In genomic region chr10:22034303-22034702, GRCm38 (mm10) we compare ENCODE assay signal across 10 mouse cellular contexts. TPM values are rescaled to one million over a fixed set of nuclear protein-coding genes. Genes with fewer than 3 reads are reported as not detected.
DNase-seq lines count a peak whose midpoint lies in the region; ATAC-seq lines count a peak whose summit lies in the region.
"Had no signal": no experiment of that assay in that cellular context is flagged by ENCODE, and none has a peak within 500 bp of the region (broad histone marks: within the 10 kb centered on the region; RNA-seq: fewer than 3 reads in every experiment).

No protein-coding gene starts in this region.

- H3K36me3 ChIP-seq in kidney, embryonic 14.5 days (ENCODE audit: control insufficient read depth, insufficient read depth, low read length), result no peaks in the 10 kb centered on the region
- H3K36me3 ChIP-seq: intestine, embryonic 15.5 days had no signal

- H3K9me3 ChIP-seq in kidney, embryonic 14.5 days (ENCODE audit: control insufficient read depth, low read length), result no peaks in the 10 kb centered on the region
- H3K9me3 ChIP-seq: forebrain, embryonic 13.5 days; intestine, embryonic 15.5 days had no signal

- H3K4me3 ChIP-seq in kidney, embryonic 14.5 days (ENCODE audit: low read length), result no peak overlapping the region
- H3K4me3 ChIP-seq: forebrain, embryonic 13.5 days; intestine, embryonic 15.5 days had no signal

- no peak for ATAC-seq in cerebellum, adult (ENCODE audit: insufficient number of reproducible peaks, low FRiP score, low TSS enrichment)
- ATAC-seq in kidney, embryonic 14.5 days (ENCODE audit: low FRiP score, low TSS enrichment), result no peak
- ATAC-seq: forebrain, embryonic 13.5 days; intestine, embryonic 15.5 days had no signal

- 9% methylated on average over 9 of the region's 9 CpGs for WGBS in kidney, embryonic 14.5 days

- DNase-seq in cerebellum, adult 8-10 months, result peak; percentile 11
- DNase-seq in kidney, adult 9 months, result peak; percentile 45
- DNase-seq in thymus, postnatal 4 days, result peak; percentile 40
- DNase-seq in thymus, adult 18-20 months, result no peak
- DNase-seq in frontal cortex, postnatal 25 days (ENCODE audit: low spot score in 2 of 2), result no peak
- no peak for DNase-seq in adrenal gland, postnatal 4 days (ENCODE audit: low spot score in 2 of 2)

- H3K27ac ChIP-seq in kidney, embryonic 14.5 days (ENCODE audit: low read depth, low read length), result no peak overlapping the region
- H3K27ac ChIP-seq: forebrain, embryonic 13.5 days; intestine, embryonic 15.5 days had no signal

- no peak overlapping the region for H3K4me2 ChIP-seq in kidney, embryonic 14.5 days (replicated peaks; ENCODE audit: low read depth, low read length)
- H3K4me2 ChIP-seq: forebrain, embryonic 13.5 days; intestine, embryonic 15.5 days had no signal

- H3K9ac ChIP-seq in kidney, embryonic 14.5 days (ENCODE audit: low read depth, low read length), result no peak overlapping the region
- H3K9ac ChIP-seq: forebrain, embryonic 13.5 days; intestine, embryonic 15.5 days had no signal

- H3K4me1 ChIP-seq in kidney, embryonic 14.5 days (ENCODE audit: control insufficient read depth, insufficient read depth, low read length), result no peaks in the 10 kb centered on the region
- H3K4me1 ChIP-seq: forebrain, embryonic 13.5 days; intestine, embryonic 15.5 days had no signal

- no peaks in the 10 kb centered on the region for H3K27me3 ChIP-seq in kidney, embryonic 14.5 days (ENCODE audit: control insufficient read depth, insufficient read depth, low read length)
- H3K27me3 ChIP-seq: forebrain, embryonic 13.5 days; intestine, embryonic 15.5 days had no signal

RNA-seq across cellular contexts. Expression of gene 4930444G20Rik, which starts 33.6 kb away (rescaled TPM):
- polyA plus RNA-seq in kidney, embryonic 14.5 days (2014; fragmentation: Nextera tagmentation; extraction: Ambion mirVana), result not detected in 2 replicates
- total RNA-seq in adrenal gland, postnatal 4 days (2021), result not detected
- polyA plus RNA-seq: forebrain, embryonic 13.5 days; intestine, embryonic 15.5 days had no signal

Comparison
In these comparisons a context has a peak if more than half of its experiments do, and no peak if none do; other contexts are left out.
1. DNase-seq: peak in cerebellum, adult 8-10 months (single experiment), kidney, adult 9 months (single experiment) and thymus, postnatal 4 days (single experiment); none in thymus, adult 18-20 months (0 of 2), frontal cortex, postnatal 25 days (0 of 2) and adrenal gland, postnatal 4 days (0 of 2).